Mouse (Mus musculus): ENCODE data around the gene Casc3. TPM values are rescaled to one million over a fixed set of nuclear protein-coding genes. Genes with fewer than 3 reads are reported as not detected.

Gene Casc3
- 10 to 100 TPM; 65.8 to 66.3 TPM for total RNA-seq (2021)
- long read RNA-seq, transcript Casc3-204 (14 exons, 3,741 nt): major isoform, 13 of 43 reads
- long read RNA-seq, partial matches to known transcripts: 8 of 43 reads
- long read RNA-seq, other reads (novel, unspliced or antisense): 22 of 43 reads

GRCm38 (mm10) chr11:98804605-98805004 is at the start of gene Casc3:
Gene Casc3 (plus strand): TSS chr11:98804905.
- DNase-seq (ENCODE audit: low spot score in 2 of 2): no peak

GRCm38 (mm10) chr11:98755726-98756380 is 48.9 kb upstream of the Casc3 start:
- DNase-seq (ENCODE audit: low spot score in 2 of 2): no peak

GRCm38 (mm10) chr11:98756711-98757110 is 48.0 kb upstream of the Casc3 start:
- no peak for DNase-seq (ENCODE audit: low spot score in 2 of 2)

- no peak for DNase-seq (ENCODE audit: low spot score in 2 of 2)
Measured at GRCm38 (mm10) chr11:98761939-98762338, 42.8 kb upstream of the Casc3 start.

GRCm38 (mm10) chr11:98762756-98763501 is 41.8 kb upstream of the Casc3 start:
- DNase-seq (ENCODE audit: low spot score in 2 of 2): peak in 1 of 2 experiments; percentile 49

GRCm38 (mm10) chr11:98763502-98763861 is 41.2 kb upstream of the Casc3 start:
- DNase-seq (ENCODE audit: low spot score in 2 of 2): no peak

- DNase-seq (ENCODE audit: low spot score in 2 of 2): no peak
Measured at GRCm38 (mm10) chr11:98764091-98764490, 40.6 kb upstream of the Casc3 start.

- DNase-seq (ENCODE audit: low spot score in 2 of 2): no peak
Measured at GRCm38 (mm10) chr11:98764746-98765145, 40.0 kb upstream of the Casc3 start.

GRCm38 (mm10) chr11:98765421-98766309 is 39.0 kb upstream of the Casc3 start:
- peak in 1 of 2 experiments; percentile 56 for DNase-seq (ENCODE audit: low spot score in 2 of 2)

- DNase-seq (ENCODE audit: low spot score in 2 of 2): no peak
Measured at GRCm38 (mm10) chr11:98766346-98766745, 38.4 kb upstream of the Casc3 start.

- no peak for DNase-seq (ENCODE audit: low spot score in 2 of 2)
Measured at GRCm38 (mm10) chr11:98766816-98767215, 37.9 kb upstream of the Casc3 start.

GRCm38 (mm10) chr11:98767276-98767675 is 37.4 kb upstream of the Casc3 start:
- DNase-seq (ENCODE audit: low spot score in 2 of 2): peak in 1 of 2 experiments; percentile 70

- DNase-seq (ENCODE audit: low spot score in 2 of 2): peak in 1 of 2 experiments; percentile 37
Measured at GRCm38 (mm10) chr11:98767713-98768112, 37.0 kb upstream of the Casc3 start.

GRCm38 (mm10) chr11:98768127-98769006 is 36.3 kb upstream of the Casc3 start:
- DNase-seq (ENCODE audit: low spot score in 2 of 2): peak; percentile 54 to 58

GRCm38 (mm10) chr11:98769007-98769954 is 35.4 kb upstream of the Casc3 start:
- DNase-seq (ENCODE audit: low spot score in 2 of 2): no peak

- peak; percentile 60 to 67 for DNase-seq (ENCODE audit: low spot score in 2 of 2)
Measured at GRCm38 (mm10) chr11:98770096-98770975, 34.4 kb upstream of the Casc3 start.

GRCm38 (mm10) chr11:98771131-98771530 is 33.6 kb upstream of the Casc3 start:
- DNase-seq (ENCODE audit: low spot score in 2 of 2): no peak

GRCm38 (mm10) chr11:98771844-98772525 is 32.7 kb upstream of the Casc3 start:
- DNase-seq (ENCODE audit: low spot score in 2 of 2): peak in 1 of 2 experiments; percentile 53
